Mouse (Mus musculus): ENCODE measurements around the gene Anapc2. TPM values are rescaled to one million over a fixed set of nuclear protein-coding genes. Genes with fewer than 3 reads are reported as not detected.

The Anapc2 gene
- polyA plus RNA-seq, 1 experiment from 2014 or later, result 154 TPM

DNA sequence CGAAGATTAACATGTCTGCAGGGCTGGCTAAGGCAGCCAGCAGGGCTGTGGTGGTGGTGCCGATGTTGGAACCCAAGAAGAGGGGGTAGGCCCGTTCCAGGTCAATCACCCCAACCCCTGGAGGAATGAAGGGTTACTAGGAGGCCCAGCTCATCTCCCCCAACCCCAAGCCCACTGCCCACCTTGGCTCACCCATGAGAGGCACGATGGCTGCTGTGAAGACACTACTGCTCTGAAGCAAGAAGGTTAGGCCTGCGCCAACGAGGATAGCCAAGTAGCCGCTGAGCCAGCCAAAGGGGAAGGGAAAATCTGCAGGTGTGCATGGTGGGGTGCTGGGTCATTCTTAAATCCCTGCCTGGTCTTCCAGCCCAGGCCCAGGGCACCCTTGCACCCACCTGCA, 41.7 kb upstream of the Anapc2 start:
- 89% methylated on average over 7 of the region's 7 CpGs for WGBS
- Histone ChIP-seq H3K4me3 (no peak overlapping the region), H3K9ac (no peak overlapping the region), H3K9me3 (no peaks in the 10 kb centered on the region), H3K4me1 (0 out of 2 replicates have a peak, but pooled peaks cover 2% of the 10 kb centered on the region), H3K4me2 (replicated peaks) (no peak overlapping the region), H3K27ac (no peak overlapping the region), H3K36me3 (no peaks in the 10 kb centered on the region), H3K27me3 (peaks cover 17% of the 10 kb centered on the region; the same call in 1 of the 2 replicates)
- ATAC-seq (ENCODE audit: insufficient number of reproducible peaks, insufficient read depth, low FRiP score, low TSS enrichment), result no peak

DNA sequence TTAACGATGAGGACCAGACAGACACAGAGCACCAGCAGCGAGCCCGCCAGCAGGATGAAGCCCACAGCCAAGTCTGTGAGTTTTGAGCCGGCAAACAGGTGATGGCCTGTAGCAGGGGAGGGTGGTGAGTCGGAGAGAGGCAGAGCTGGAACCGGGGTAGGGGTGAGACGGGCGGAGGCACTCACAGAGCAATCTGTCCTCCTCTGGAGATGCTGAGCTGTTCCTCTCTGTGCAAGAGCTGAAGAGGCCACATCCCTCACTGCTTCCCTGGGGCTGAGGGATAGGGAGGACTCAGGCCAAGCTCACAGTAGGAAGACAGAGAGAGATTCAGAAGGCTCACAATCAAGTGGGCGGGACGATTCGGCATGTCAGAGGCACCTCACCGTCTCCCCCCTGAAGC, 41.2 kb upstream of the Anapc2 start:
- 44% methylated on average over 12 of the region's 12 CpGs for WGBS
- H3K27me3 ChIP-seq, result peaks cover 21% of the 10 kb centered on the region; the same call in 1 of the 2 replicates

DNA sequence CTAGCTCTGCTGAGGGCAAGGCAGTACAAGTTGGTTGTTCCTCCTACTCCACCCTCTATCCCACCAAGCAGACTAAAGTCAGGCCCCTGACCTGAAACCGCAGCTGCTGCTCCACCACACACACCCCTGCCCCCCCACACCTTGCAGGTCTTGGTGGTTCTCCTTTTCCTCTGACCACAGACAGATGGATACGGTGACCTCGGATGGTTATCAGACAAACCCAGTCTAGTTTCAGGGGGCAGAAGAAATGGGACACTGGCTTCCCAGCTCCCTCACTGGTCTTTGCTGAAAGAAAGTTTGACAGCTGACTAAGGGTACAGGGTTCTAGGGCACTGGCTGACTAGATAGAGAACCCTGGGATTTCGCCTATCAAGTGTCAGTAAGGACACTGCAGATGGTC, 38.9 kb upstream of the Anapc2 start:
- Histone ChIP-seq H3K36me3 (no peaks in the 10 kb centered on the region), H3K27me3 (peaks cover 28% of the 10 kb centered on the region; the same call in 1 of the 2 replicates), H3K4me2 (replicated peaks) (no peak overlapping the region), H3K4me1 (no peaks in the 10 kb centered on the region), H3K9me3 (no peaks in the 10 kb centered on the region), H3K27ac (no peak overlapping the region), H3K9ac (no peak overlapping the region), H3K4me3 (no peak overlapping the region)
- WGBS, result 73% methylated on average over 4 of the region's 4 CpGs
- no peak for ATAC-seq (ENCODE audit: insufficient number of reproducible peaks, insufficient read depth, low FRiP score, low TSS enrichment)

More for the DNA sequence above, 41.2 kb upstream of the Anapc2 start:
- no peak overlapping the region for H3K27ac ChIP-seq
- H3K4me1 ChIP-seq, result no peaks in the 10 kb centered on the region
- H3K9ac ChIP-seq, result no peak overlapping the region
- no peak overlapping the region for H3K4me3 ChIP-seq
- H3K4me2 ChIP-seq (replicated peaks), result no peak overlapping the region
- ATAC-seq (ENCODE audit: insufficient number of reproducible peaks, insufficient read depth, low FRiP score, low TSS enrichment), result no peak
- no peaks in the 10 kb centered on the region for H3K36me3 ChIP-seq
- no peaks in the 10 kb centered on the region for H3K9me3 ChIP-seq

DNA sequence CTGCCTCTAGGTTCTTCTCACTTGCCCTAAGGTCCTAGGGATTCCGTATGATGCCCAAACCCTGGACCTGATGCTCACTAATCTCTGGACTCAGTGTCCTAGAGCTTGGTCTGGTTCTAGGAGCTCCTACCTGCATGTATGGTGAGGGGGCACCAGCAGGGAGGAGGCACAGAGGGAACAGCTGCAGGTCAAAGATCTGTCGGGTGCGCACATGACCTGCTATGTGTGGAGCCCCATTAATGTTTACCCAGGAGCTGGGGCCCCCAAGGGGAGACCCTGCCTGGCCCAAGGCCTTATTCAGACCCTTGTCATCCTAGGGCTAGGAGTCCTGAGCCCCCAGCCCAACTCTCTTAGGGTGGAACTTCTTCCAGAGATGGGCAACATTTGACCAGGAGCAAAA, 38.2 kb upstream of the Anapc2 start, which contains the start of gene Slc34a3:
Gene Slc34a3, minus strand, starts transcription at position 315 of the 400 bp plus-strand sequence.
- 80% methylated on average over 3 of the region's 3 CpGs for WGBS
- no peaks in the 10 kb centered on the region for H3K36me3 ChIP-seq
- no peaks in the 10 kb centered on the region for H3K4me1 ChIP-seq
- no peak for ATAC-seq (ENCODE audit: insufficient number of reproducible peaks, insufficient read depth, low FRiP score, low TSS enrichment)
- no peaks in the 10 kb centered on the region for H3K9me3 ChIP-seq
- H3K9ac ChIP-seq, result no peak within 1 kb of the TSS
- no peak within 1 kb of the TSS for H3K27ac ChIP-seq
- H3K4me3 ChIP-seq, result no peak within 1 kb of the TSS
- H3K27me3 ChIP-seq, result peaks cover 28% of the 10 kb centered on the region; the same call in 1 of the 2 replicates
- H3K4me2 ChIP-seq (replicated peaks), result no peak within 1 kb of the TSS

DNA sequence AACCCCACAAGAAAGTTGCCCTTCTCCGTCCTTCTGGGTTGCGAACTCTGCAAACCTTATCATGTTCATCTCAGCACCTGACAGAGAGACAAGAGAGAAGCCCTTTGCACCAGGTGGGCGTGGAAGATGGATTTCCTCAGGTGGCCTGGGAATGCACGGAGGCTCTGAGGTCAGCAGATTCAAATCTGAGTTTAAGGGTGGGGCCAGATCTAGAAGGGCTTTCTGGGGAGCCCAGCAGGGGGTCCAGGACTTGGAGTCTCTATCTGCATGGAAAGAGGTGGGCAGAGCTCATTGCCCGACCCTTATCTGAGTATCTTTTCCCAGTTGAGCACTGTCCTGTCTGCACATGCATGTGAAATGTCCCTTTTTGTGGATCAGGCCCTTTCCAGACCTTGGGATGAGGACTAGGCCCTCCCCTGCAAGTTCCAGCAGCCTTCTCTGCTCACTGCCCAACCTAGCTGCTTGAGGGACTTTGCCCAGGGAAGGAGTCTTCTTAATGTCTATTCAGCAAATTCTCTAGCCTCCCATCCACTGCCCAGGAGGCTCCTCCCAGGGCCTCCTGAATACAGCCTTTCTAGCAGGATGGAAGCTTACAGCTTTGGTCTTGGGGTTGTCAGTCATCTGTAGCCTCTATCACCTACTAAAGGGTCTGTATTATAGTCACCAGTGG, 37.6 kb upstream of the Anapc2 start:
- Histone ChIP-seq H3K4me1 (no peaks in the 10 kb centered on the region), H3K27me3 (peaks cover 28% of the 10 kb centered on the region; the same call in 1 of the 2 replicates), H3K9ac (no peak overlapping the region), H3K36me3 (no peaks in the 10 kb centered on the region), H3K4me2 (replicated peaks) (no peak overlapping the region), H3K9me3 (no peaks in the 10 kb centered on the region), H3K27ac (no peak overlapping the region), H3K4me3 (no peak overlapping the region)
- no peak for ATAC-seq (ENCODE audit: insufficient number of reproducible peaks, insufficient read depth, low FRiP score, low TSS enrichment)
- WGBS, result 69% methylated on average over 5 of the region's 5 CpGs

DNA sequence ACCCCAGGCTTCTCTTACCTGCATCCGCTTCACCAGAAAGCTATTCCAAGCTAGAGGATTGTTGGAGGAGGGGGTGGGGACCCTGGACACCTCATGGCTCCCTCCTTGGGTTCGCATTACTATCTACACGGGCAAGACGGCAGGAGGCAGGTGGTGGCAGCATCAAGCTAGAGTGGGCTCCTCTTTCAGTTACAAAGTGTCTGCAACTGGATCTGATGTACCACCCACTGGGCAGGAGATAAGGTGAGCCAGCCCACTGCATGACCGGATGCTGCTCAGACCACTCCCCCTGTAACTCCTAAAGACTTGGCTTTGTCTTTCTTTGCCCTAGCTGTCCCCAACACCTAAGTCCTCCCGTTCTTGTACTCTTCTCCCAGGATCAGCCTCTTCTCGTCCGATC, 35.7 kb upstream of the Anapc2 start, which contains the start of gene Rnf224:
Gene Rnf224, minus strand, starts transcription at position 174 of the 400 bp plus-strand sequence.
- ATAC-seq (ENCODE audit: insufficient number of reproducible peaks, insufficient read depth, low FRiP score, low TSS enrichment), result no peak
- Histone ChIP-seq H3K9me3 (no peaks in the 10 kb centered on the region), H3K27ac (no peak within 1 kb of the TSS), H3K4me3 (no peak within 1 kb of the TSS), H3K36me3 (no peaks in the 10 kb centered on the region), H3K4me2 (replicated peaks) (no peak within 1 kb of the TSS), H3K9ac (no peak within 1 kb of the TSS), H3K4me1 (peaks cover 11% of the 10 kb centered on the region), H3K27me3 (peaks cover 31% of the 10 kb centered on the region)
- WGBS, result 32% methylated on average over 8 of the region's 8 CpGs

DNA sequence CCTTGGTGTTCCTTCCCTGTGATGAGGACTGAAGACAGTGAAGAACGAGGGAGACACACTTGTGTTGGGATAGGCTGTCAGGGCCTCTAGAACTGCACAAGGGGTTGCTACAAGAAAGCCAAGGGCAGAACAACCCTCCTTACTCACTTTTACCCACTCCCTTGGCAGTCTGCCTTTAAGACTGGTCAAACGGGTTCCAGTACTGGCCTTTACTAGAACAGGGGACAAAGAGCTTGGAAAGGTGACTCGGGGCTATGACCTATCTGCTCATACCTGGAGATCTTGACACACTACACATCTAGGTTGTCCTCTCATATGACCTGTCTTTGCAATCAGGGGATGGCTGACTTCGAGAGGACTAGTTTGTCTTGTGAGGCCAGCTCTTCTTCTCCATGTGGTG, 34.8 kb upstream of the Anapc2 start:
- no peak overlapping the region for H3K27ac ChIP-seq
- peaks cover 18% of the 10 kb centered on the region for H3K4me1 ChIP-seq
- no peaks in the 10 kb centered on the region for H3K36me3 ChIP-seq
- H3K4me3 ChIP-seq, result no peak overlapping the region
- no peaks in the 10 kb centered on the region for H3K9me3 ChIP-seq
- H3K4me2 ChIP-seq (replicated peaks), result no peak overlapping the region
- peaks cover 33% of the 10 kb centered on the region for H3K27me3 ChIP-seq
- no peak for ATAC-seq (ENCODE audit: insufficient number of reproducible peaks, insufficient read depth, low FRiP score, low TSS enrichment)
- WGBS, result 68% methylated on average over 4 of the region's 4 CpGs
- no peak overlapping the region for H3K9ac ChIP-seq

DNA sequence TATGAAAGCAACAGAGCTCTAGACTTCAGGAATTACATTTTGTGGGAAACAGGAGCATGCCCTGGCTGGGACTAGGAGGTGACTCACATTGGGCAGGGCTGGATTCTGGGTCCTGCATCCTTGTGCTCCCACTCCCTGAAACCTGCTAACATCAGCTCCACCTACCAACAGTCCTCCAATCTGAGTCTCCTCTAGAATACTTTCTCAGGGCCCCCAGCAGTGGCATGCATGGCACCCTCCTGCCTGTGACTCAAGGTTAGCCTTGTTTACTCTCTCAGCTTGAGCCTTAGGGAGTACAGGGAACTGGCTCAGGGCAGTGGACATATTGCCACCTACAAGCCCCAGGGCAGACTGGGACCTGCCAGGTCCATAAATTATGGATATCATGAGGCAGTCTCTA, 34.2 kb upstream of the Anapc2 start:
- Histone ChIP-seq H3K36me3 (no peaks in the 10 kb centered on the region), H3K9me3 (no peaks in the 10 kb centered on the region), H3K27ac (no peak overlapping the region), H3K4me1 (peaks cover 22% of the 10 kb centered on the region), H3K4me2 (replicated peaks) (no peak overlapping the region), H3K4me3 (no peak overlapping the region), H3K27me3 (peaks cover 38% of the 10 kb centered on the region), H3K9ac (no peak overlapping the region)
- ATAC-seq (ENCODE audit: insufficient number of reproducible peaks, insufficient read depth, low FRiP score, low TSS enrichment), result no peak

DNA sequence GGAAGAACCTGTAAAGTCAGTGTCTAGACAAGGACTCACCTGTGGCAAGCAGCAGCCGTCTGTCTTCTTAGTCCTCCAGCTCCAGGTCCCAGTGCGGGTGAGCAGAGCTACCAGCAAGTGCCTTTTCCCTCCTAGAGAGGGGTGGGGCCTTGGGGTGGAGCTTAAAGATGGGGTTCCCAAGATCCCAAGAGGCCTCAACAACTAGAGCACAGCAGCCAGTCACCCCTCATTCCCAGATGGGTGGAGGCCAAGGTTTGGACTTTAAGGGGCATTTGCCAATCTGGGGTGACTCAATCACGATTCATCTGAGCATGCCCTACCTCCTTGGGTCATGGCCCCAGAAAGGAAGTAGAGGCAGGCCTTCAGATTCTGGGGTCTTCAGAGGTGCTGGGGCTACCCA, 32.5 kb upstream of the Anapc2 start:
- no peak overlapping the region for H3K4me3 ChIP-seq
- no peak for ATAC-seq (ENCODE audit: insufficient number of reproducible peaks, insufficient read depth, low FRiP score, low TSS enrichment)
- H3K9ac ChIP-seq, result no peak overlapping the region
- 86% methylated on average over 3 of the region's 3 CpGs for WGBS
- no peaks in the 10 kb centered on the region for H3K9me3 ChIP-seq
- no peak overlapping the region for H3K27ac ChIP-seq
- H3K36me3 ChIP-seq, result no peaks in the 10 kb centered on the region
- peaks cover 49% of the 10 kb centered on the region for H3K27me3 ChIP-seq
- H3K4me1 ChIP-seq, result peaks cover 22% of the 10 kb centered on the region
- no peak overlapping the region for H3K4me2 ChIP-seq (replicated peaks)

DNA sequence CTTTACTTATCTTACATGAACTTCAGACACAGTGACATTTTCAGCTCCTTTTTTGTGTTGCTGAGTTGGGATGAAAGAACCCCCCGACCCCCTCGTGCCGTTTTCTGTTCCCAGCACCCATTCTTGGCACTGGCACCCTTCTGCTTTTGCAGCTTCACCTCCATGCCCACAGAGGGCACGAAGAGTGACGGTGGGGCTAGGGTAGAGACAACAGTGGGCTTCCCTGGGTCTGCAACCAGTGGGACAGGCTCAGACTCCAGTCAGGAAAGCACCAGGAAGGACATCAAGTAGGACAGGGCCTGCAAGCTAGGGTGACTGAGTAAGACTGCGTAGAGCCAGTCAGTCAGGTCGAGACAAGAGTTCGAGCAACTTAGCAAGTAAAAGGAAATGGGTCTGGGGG, 32.0 kb upstream of the Anapc2 start:
- Histone ChIP-seq H3K9ac (0 out of 2 replicates have a peak overlapping the region, but pooled peaks have one; percentile 6), H3K27me3 (peaks cover 46% of the 10 kb centered on the region), H3K4me3 (peak overlapping the region; percentile 34), H3K27ac (peak overlapping the region; percentile 8; the same call in 1 of the 2 replicates), H3K36me3 (peaks cover 2% of the 10 kb centered on the region; the same call in 1 of the 2 replicates), H3K9me3 (no peaks in the 10 kb centered on the region), H3K4me1 (peaks cover 22% of the 10 kb centered on the region), H3K4me2 (replicated peaks) (peak overlapping the region; percentile 98)
- ATAC-seq (ENCODE audit: insufficient number of reproducible peaks, insufficient read depth, low FRiP score, low TSS enrichment), result no peak
- 48% methylated on average over 8 of the region's 8 CpGs for WGBS

DNA sequence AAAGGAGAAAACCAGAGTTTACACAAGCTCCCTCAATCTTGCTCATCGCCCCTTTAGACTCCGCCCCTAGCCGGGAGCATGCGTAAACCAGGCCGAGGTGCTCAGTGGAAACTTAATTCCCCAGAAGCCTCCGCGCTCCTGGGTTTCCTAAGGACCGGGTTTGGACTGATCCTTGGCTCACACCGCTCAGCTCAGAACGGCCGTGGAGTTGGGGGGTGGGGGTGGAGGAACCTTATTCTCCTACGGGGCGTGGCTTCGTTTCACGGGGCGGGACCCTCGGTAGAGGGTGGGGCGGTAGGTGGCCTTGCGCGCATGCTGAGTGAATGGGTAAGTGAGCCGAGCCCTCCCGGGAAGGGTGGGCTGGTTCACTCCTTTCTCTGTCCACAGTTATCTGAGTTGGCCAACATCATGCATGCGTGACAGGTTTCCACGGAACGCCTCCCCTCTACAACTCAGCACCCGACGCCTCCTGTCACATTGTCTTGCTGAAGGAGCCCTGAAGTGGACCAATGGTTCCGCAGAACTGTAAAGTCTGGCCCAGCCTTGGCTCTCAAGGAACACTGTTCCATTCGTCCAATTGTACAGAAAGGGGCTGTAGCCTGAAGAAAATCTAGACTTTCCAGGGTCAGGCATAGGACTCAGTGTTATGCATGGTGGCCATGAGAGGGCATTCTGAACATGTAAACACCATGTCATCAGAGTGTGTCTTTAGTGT, 31.4 kb upstream of the Anapc2 start:
- H3K9ac ChIP-seq, result peak overlapping the region; percentile 24; the same call in 1 of the 2 replicates
- peak; percentile 81 for ATAC-seq (ENCODE audit: insufficient number of reproducible peaks, insufficient read depth, low FRiP score, low TSS enrichment)
- H3K27me3 ChIP-seq, result peaks cover 43% of the 10 kb centered on the region
- peak overlapping the region; percentile 8; the same call in 1 of the 2 replicates for H3K27ac ChIP-seq
- H3K36me3 ChIP-seq, result peaks cover 6% of the 10 kb centered on the region; the same call in 1 of the 2 replicates
- WGBS, result 1% methylated on average over 29 of the region's 29 CpGs
- no peaks in the 10 kb centered on the region for H3K9me3 ChIP-seq
- H3K4me1 ChIP-seq, result peaks cover 22% of the 10 kb centered on the region
- H3K4me3 ChIP-seq, result peak overlapping the region; percentile 34
- peak overlapping the region; percentile 98 for H3K4me2 ChIP-seq (replicated peaks)

DNA sequence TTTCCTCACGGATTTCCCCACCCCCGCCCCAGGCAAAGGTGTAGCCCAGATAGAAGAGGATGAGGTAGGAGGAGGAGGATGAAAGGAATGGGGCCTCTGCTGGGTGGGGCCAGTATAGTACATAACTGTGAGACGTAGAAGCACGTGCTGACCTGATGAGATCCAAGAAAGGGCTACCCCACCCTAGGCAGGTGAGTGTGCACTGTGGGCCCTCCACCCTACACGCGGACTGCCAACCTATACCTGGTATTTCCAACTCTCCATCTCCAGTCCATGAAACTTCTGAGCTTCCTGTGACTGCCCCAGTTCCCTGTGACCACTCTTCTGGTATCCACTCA, 30.9 kb upstream of the Anapc2 start:
- Histone ChIP-seq H3K4me2 (replicated peaks) (peak overlapping the region; percentile 98), H3K9me3 (no peaks in the 10 kb centered on the region), H3K27me3 (peaks cover 39% of the 10 kb centered on the region), H3K4me1 (peaks cover 22% of the 10 kb centered on the region), H3K4me3 (peak overlapping the region; percentile 52), H3K9ac (no peak overlapping the region), H3K36me3 (peaks cover 11% of the 10 kb centered on the region), H3K27ac (no peak overlapping the region)
- 0 out of 2 replicates have a peak, but pooled peaks have one; percentile 19 for ATAC-seq (ENCODE audit: insufficient number of reproducible peaks, insufficient read depth, low FRiP score, low TSS enrichment)
- 21% methylated on average over 6 of the region's 6 CpGs for WGBS

All from embryonic facial prominence, embryonic 12.5 days (tissue).